Mouse (Mus musculus) liver, postnatal 0 days (tissue): Measurements from ENCODE around the gene Gpr39.

Experiments
- CTCF ChIP-seq: sonication (generic); IDR thresholded peaks from 2 replicates; pipeline ENCODE4 v1.5.1; 2016; ENCODE audit warnings: antibody characterized with exemption, low read depth
- EP300 ChIP-seq: IDR thresholded peaks from 2 replicates; pipeline ENCODE4 v1.6.1; 2016; ENCODE audit warnings: antibody characterized with exemption, low read depth, mild to moderate bottlenecking

- TF ChIP-seq CTCF (no peak), EP300 (no peak)
Measured at GRCm38 (mm10) chr1:125755335-125755996, 78.7 kb downstream of the Gpr39 start.
